Mouse (Mus musculus): Measurements from ENCODE around the gene Atrnl1.

DNA sequence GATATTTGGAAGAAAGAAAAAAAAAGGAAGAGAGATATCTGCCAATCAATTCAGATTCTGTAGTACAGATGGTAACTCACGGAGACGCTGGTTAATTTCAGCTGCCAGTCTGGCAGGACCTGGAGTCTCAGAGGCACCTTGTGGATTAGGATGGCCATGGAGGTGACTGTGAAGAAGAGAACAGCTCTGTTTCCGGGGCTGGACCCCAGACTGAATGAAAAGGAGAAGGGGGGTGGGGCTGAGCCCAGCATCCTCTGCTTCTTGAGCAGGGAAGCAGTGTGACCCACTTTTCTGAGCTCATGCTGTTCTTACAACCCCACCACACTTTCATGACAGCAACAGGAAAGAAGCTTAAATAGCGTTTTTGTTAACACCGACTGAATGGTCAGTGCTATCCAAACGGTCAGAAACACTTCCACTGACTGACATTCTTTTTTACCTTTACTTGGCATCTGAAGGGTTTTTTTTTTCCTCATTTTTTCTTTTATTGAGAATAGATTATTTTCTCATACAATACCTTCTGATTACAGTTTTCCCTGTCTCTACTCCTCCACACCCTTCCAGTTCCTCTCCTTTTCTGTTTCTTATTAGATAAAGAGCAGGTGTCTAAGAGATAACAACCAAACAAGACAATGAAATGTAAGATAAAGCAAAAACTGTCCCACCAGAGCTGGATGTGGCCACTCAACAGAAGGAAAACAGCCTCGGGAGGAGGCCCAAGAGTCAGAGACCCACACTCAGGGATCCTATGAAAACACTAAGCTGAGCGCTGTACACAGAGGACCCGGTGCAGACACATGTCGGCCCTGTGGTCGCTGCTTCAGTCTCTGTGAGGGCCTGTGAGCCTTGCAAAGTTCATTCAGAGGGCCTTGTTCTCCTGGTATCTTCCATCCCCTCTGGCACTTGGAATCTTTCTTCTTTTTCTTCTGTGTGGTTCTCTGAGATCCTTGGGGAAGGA lies 317.0 kb downstream of the Atrnl1 start:
- TF ChIP-seq GATA1 (IDR thresholded peaks at IDR 0.05; ENCODE audit: borderline replicate concordance, low read length) (no peak), FLI1 (IDR thresholded peaks at IDR 0.05; ENCODE audit: low read length) (no peak)

All from megakaryocyte, embryonic 14.5 days (primary cell).